Mouse (Mus musculus) thymus, postnatal 25 days (tissue): Measurements from ENCODE around the gene Zfp759.
"Not testable (repeated sequence)": the region's sequence is repeated elsewhere in the genome, so short reads cannot be mapped to it uniquely, and the experiment has no call there.

Experiments used
- DNase-seq: peaks from one replicate; pipeline ENCODE4 v3.0.0; 2022

Gene Zfp759

GRCm38 (mm10) chr13:67121360-67121759 lies at the start of gene Zfp759:
Gene Zfp759, plus strand, starts transcription at chr13:67121660.
- DNase-seq, result not testable (repeated sequence)

- DNase-seq, result no peak
These were observed 48.7 kb upstream of the Zfp759 start for GRCm38 (mm10) chr13:67072786-67073185.

GRCm38 (mm10) chr13:67077244-67077643 lies 44.2 kb upstream of the Zfp759 start:
- no peak for DNase-seq

- DNase-seq, result peak; percentile 58
These were observed 40.2 kb upstream of the Zfp759 start for GRCm38 (mm10) chr13:67081142-67081713.

GRCm38 (mm10) chr13:67081946-67082345 lies 39.5 kb upstream of the Zfp759 start:
- no peak for DNase-seq

- no peak for DNase-seq
These were observed 31.3 kb upstream of the Zfp759 start for GRCm38 (mm10) chr13:67090154-67090553.

GRCm38 (mm10) chr13:67097876-67098275 lies 23.6 kb upstream of the Zfp759 start, which contains the start of gene Zfp708:
Gene Zfp708, minus strand, starts transcription at chr13:67097976.
- DNase-seq, result no peak

GRCm38 (mm10) chr13:67107681-67108080 lies 13.8 kb upstream of the Zfp759 start:
- DNase-seq, result no peak

GRCm38 (mm10) chr13:67108194-67108820 lies 13.2 kb upstream of the Zfp759 start, which contains the start of gene Gm28557:
Gene Gm28557, minus strand, starts transcription at chr13:67108604.
- peak; percentile 89 for DNase-seq

- no peak for DNase-seq
These were observed 12.6 kb upstream of the Zfp759 start for GRCm38 (mm10) chr13:67108821-67109206.

- DNase-seq, result no peak
These were observed 9.4 kb upstream of the Zfp759 start for GRCm38 (mm10) chr13:67112096-67112495.

GRCm38 (mm10) chr13:67113287-67113686 lies 8.2 kb upstream of the Zfp759 start:
- DNase-seq, result no peak

GRCm38 (mm10) chr13:67116163-67116562 lies 5.3 kb upstream of the Zfp759 start, which contains the start of gene Rslcan18:
Gene Rslcan18, minus strand, starts transcription at chr13:67116263.
- DNase-seq, result not testable (repeated sequence)

GRCm38 (mm10) chr13:67124460-67124859 lies 3.0 kb downstream of the Zfp759 start:
- DNase-seq, result no peak

GRCm38 (mm10) chr13:67127507-67127906 lies 6.0 kb downstream of the Zfp759 start:
- DNase-seq, result not testable (repeated sequence)

- DNase-seq, result peak; percentile 77
These were observed 6.7 kb downstream of the Zfp759 start for GRCm38 (mm10) chr13:67128038-67128721.

- not testable (repeated sequence) for DNase-seq
These were observed 44.7 kb downstream of the Zfp759 start for GRCm38 (mm10) chr13:67166122-67166521.

- DNase-seq, result peak; percentile 77
These were observed 51.7 kb downstream of the Zfp759 start, which contains the start of gene Rsl1 for GRCm38 (mm10) chr13:67172991-67173722. Gene Rsl1, plus strand, starts transcription at chr13:67173182.

GRCm38 (mm10) chr13:67173723-67174055 lies 52.2 kb downstream of the Zfp759 start:
- no peak for DNase-seq
